Mouse (Mus musculus): ENCODE results near the gene C530008M17Rik.

C530008M17Rik gene

GRCm38 (mm10) chr5:76705307-76706173 lies 49.2 kb downstream of the C530008M17Rik start:
- DNase-seq = no peak

- no peak for DNase-seq
Observed at GRCm38 (mm10) chr5:76707072-76707471, 50.8 kb downstream of the C530008M17Rik start.

- DNase-seq = no peak
Observed at GRCm38 (mm10) chr5:76708004-76708403, 51.7 kb downstream of the C530008M17Rik start.

- no peak for DNase-seq
Observed at GRCm38 (mm10) chr5:76713743-76714142, 57.4 kb downstream of the C530008M17Rik start.

- DNase-seq = no peak
Observed at GRCm38 (mm10) chr5:76719954-76720353, 63.6 kb downstream of the C530008M17Rik start.

- DNase-seq = no peak
Observed at GRCm38 (mm10) chr5:76724878-76725277, 68.6 kb downstream of the C530008M17Rik start.

GRCm38 (mm10) chr5:76726518-76727103 lies 70.3 kb downstream of the C530008M17Rik start:
- DNase-seq = no peak

- DNase-seq = no peak
Observed at GRCm38 (mm10) chr5:76733055-76733641, 76.8 kb downstream of the C530008M17Rik start.

GRCm38 (mm10) chr5:76741463-76741862 lies 85.2 kb downstream of the C530008M17Rik start:
- no peak for DNase-seq

GRCm38 (mm10) chr5:76742076-76742475 lies 85.8 kb downstream of the C530008M17Rik start:
- DNase-seq = no peak

GRCm38 (mm10) chr5:76744737-76745209 lies 88.5 kb downstream of the C530008M17Rik start:
- DNase-seq = peak; percentile 21

GRCm38 (mm10) chr5:76747851-76748250 lies 91.5 kb downstream of the C530008M17Rik start:
- no peak for DNase-seq

- no peak for DNase-seq
Observed at GRCm38 (mm10) chr5:76752351-76752750, 96.0 kb downstream of the C530008M17Rik start.

GRCm38 (mm10) chr5:76760349-76760748 lies 104.0 kb downstream of the C530008M17Rik start:
- DNase-seq = no peak

GRCm38 (mm10) chr5:76762030-76762698 lies 105.9 kb downstream of the C530008M17Rik start:
- no peak for DNase-seq

- no peak for DNase-seq
Observed at GRCm38 (mm10) chr5:76763148-76763701, 106.9 kb downstream of the C530008M17Rik start.

GRCm38 (mm10) chr5:76763731-76764130 lies 107.4 kb downstream of the C530008M17Rik start:
- DNase-seq = no peak

- DNase-seq = no peak
Observed at GRCm38 (mm10) chr5:76769014-76769413, 112.7 kb downstream of the C530008M17Rik start.

GRCm38 (mm10) chr5:76769572-76769971 lies 113.3 kb downstream of the C530008M17Rik start:
- DNase-seq = no peak

- DNase-seq = no peak
Observed at GRCm38 (mm10) chr5:76771371-76771770, 115.1 kb downstream of the C530008M17Rik start.

- no peak for DNase-seq
Observed at GRCm38 (mm10) chr5:76772831-76773230, 116.5 kb downstream of the C530008M17Rik start.

GRCm38 (mm10) chr5:76773492-76774158 lies 117.3 kb downstream of the C530008M17Rik start:
- DNase-seq = no peak
